Mouse (Mus musculus) MEL-GATA-1-ER (cell line): ENCODE measurements around the gene Vwa5b1.

ENCODE experiments used
- DNase-seq: peaks from one replicate; pipeline ENCODE4 v3.0.0-alpha.2; 2012; ENCODE audit warnings: low read depth; ENCODE audit errors: extremely low read depth

The Vwa5b1 gene

GRCm38 (mm10) chr4:138635428-138636145 is at the start of gene Vwa5b1:
Gene Vwa5b1 (minus strand): TSS chr4:138635884.
- no peak for DNase-seq

GRCm38 (mm10) chr4:138682760-138683159 is 47.1 kb upstream of the Vwa5b1 start:
- no peak for DNase-seq

GRCm38 (mm10) chr4:138680124-138680523 is 44.4 kb upstream of the Vwa5b1 start:
- DNase-seq, result no peak

- no peak for DNase-seq
These were observed 41.9 kb upstream of the Vwa5b1 start for GRCm38 (mm10) chr4:138677579-138677978.

- no peak for DNase-seq
These were observed 40.8 kb upstream of the Vwa5b1 start for GRCm38 (mm10) chr4:138676480-138676879.

- DNase-seq, result no peak
These were observed 36.5 kb upstream of the Vwa5b1 start for GRCm38 (mm10) chr4:138672160-138672559.

GRCm38 (mm10) chr4:138670093-138670889 is 34.6 kb upstream of the Vwa5b1 start:
- DNase-seq, result no peak

GRCm38 (mm10) chr4:138666521-138666920 is 30.8 kb upstream of the Vwa5b1 start:
- no peak for DNase-seq

- DNase-seq, result no peak
These were observed 24.4 kb upstream of the Vwa5b1 start for GRCm38 (mm10) chr4:138659936-138660602.

GRCm38 (mm10) chr4:138653056-138653455 is 17.4 kb upstream of the Vwa5b1 start:
- DNase-seq, result no peak

- no peak for DNase-seq
These were observed 16.2 kb upstream of the Vwa5b1 start for GRCm38 (mm10) chr4:138651881-138652280.

GRCm38 (mm10) chr4:138648096-138648635 is 12.5 kb upstream of the Vwa5b1 start:
- no peak for DNase-seq

GRCm38 (mm10) chr4:138642272-138642671 is 6.6 kb upstream of the Vwa5b1 start:
- no peak for DNase-seq

- DNase-seq, result no peak
These were observed 445 bp upstream of the Vwa5b1 start for GRCm38 (mm10) chr4:138636146-138636511.

- no peak for DNase-seq
These were observed 7.4 kb downstream of the Vwa5b1 start for GRCm38 (mm10) chr4:138628256-138628655.

GRCm38 (mm10) chr4:138614454-138614853 is 21.2 kb downstream of the Vwa5b1 start:
- no peak for DNase-seq

- no peak for DNase-seq
These were observed 33.8 kb downstream of the Vwa5b1 start for GRCm38 (mm10) chr4:138601926-138602325.

- DNase-seq, result no peak
These were observed 37.8 kb downstream of the Vwa5b1 start for GRCm38 (mm10) chr4:138597904-138598347.

GRCm38 (mm10) chr4:138596391-138597130 is 39.1 kb downstream of the Vwa5b1 start:
- no peak for DNase-seq

GRCm38 (mm10) chr4:138584946-138585345 is 50.7 kb downstream of the Vwa5b1 start:
- no peak for DNase-seq

GRCm38 (mm10) chr4:138582446-138582845 is 53.2 kb downstream of the Vwa5b1 start:
- DNase-seq, result no peak
